Mouse (Mus musculus): ENCODE data around the gene Hspa4. TPM values are rescaled to one million over a fixed set of nuclear protein-coding genes. Genes with fewer than 3 reads are reported as not detected.
A peak's percentile ranks its signal among the peaks of the same experiment; 100 is the strongest.
"Not testable (repeated sequence)": the region's sequence is repeated elsewhere in the genome, so short reads cannot be mapped to it uniquely, and the experiment has no call there.

The Hspa4 gene
- polyA plus RNA-seq, 1 experiment from 2014 or later = 71.9 TPM

GRCm38 (mm10) chr11:53306965-53307364 lies 6.7 kb upstream of the Hspa4 start:
- H3K27me3 ChIP-seq = no peaks in the 10 kb centered on the region
- H3K4me1 ChIP-seq = peaks cover 20% of the 10 kb centered on the region
- no peak overlapping the region for H3K4me3 ChIP-seq (replicated peaks)
- no peaks in the 10 kb centered on the region for H3K36me3 ChIP-seq
- 42% methylated on average over 2 of the region's 2 CpGs for WGBS
- no peak for ATAC-seq (ENCODE audit: insufficient number of reproducible peaks, low FRiP score, low TSS enrichment, low read depth)
- H3K4me2 ChIP-seq (replicated peaks) = no peak overlapping the region
- no peaks in the 10 kb centered on the region for H3K9me3 ChIP-seq (replicated peaks)
- no peak overlapping the region for H3K9ac ChIP-seq
- 0 out of 2 replicates have a peak overlapping the region, but pooled peaks have one; percentile 60 for H3K27ac ChIP-seq (replicated peaks)

GRCm38 (mm10) chr11:53304044-53304840 lies 4.0 kb upstream of the Hspa4 start:
- no peak for ATAC-seq (ENCODE audit: insufficient number of reproducible peaks, low FRiP score, low TSS enrichment, low read depth)
- 79% methylated on average over 14 of the region's 14 CpGs for WGBS
- no peaks in the 10 kb centered on the region for H3K27me3 ChIP-seq

GRCm38 (mm10) chr11:53301167-53301515 lies 884 bp upstream of the Hspa4 start:
- Histone ChIP-seq H3K9me3 (replicated peaks) (no peaks in the 10 kb centered on the region), H3K27me3 (no peaks in the 10 kb centered on the region), H3K9ac (peak overlapping the region; percentile 90; the same call in 1 of the 2 replicates), H3K27ac (replicated peaks) (peak overlapping the region; percentile 99), H3K4me1 (peaks cover 26% of the 10 kb centered on the region), H3K4me2 (replicated peaks) (peak overlapping the region; percentile 60), H3K4me3 (replicated peaks) (peak overlapping the region; percentile 92), H3K36me3 (no peaks in the 10 kb centered on the region)
- ATAC-seq (ENCODE audit: insufficient number of reproducible peaks, low FRiP score, low TSS enrichment, low read depth) = no peak
- 48% methylated on average over 9 of the region's 9 CpGs for WGBS

More at GRCm38 (mm10) chr11:53304044-53304840, 4.0 kb upstream of the Hspa4 start:
- H3K27ac ChIP-seq (replicated peaks) = no peak overlapping the region
- H3K4me1 ChIP-seq = peaks cover 27% of the 10 kb centered on the region
- no peaks in the 10 kb centered on the region for H3K36me3 ChIP-seq
- no peak overlapping the region for H3K4me2 ChIP-seq (replicated peaks)
- no peak overlapping the region for H3K9ac ChIP-seq
- no peak overlapping the region for H3K4me3 ChIP-seq (replicated peaks)
- no peaks in the 10 kb centered on the region for H3K9me3 ChIP-seq (replicated peaks)

GRCm38 (mm10) chr11:53299551-53300329 lies 517 bp downstream of the Hspa4 start:
- peak; percentile 66; the same call in 1 of the 2 replicates for ATAC-seq (ENCODE audit: insufficient number of reproducible peaks, low FRiP score, low TSS enrichment, low read depth)
- Histone ChIP-seq H3K4me3 (replicated peaks) (peak overlapping the region; percentile 92), H3K36me3 (no peaks in the 10 kb centered on the region), H3K4me2 (replicated peaks) (peak overlapping the region; percentile 64), H3K4me1 (peaks cover 26% of the 10 kb centered on the region), H3K9ac (peak overlapping the region; percentile 90), H3K9me3 (replicated peaks) (no peaks in the 10 kb centered on the region), H3K27me3 (no peaks in the 10 kb centered on the region), H3K27ac (replicated peaks) (peak overlapping the region; percentile 99)
- WGBS = under 1% methylated on average over 80 of the region's 80 CpGs

GRCm38 (mm10) chr11:53297947-53298860 lies 2.1 kb downstream of the Hspa4 start:
- Histone ChIP-seq H3K9ac (no peak overlapping the region), H3K9me3 (replicated peaks) (no peaks in the 10 kb centered on the region), H3K4me2 (replicated peaks) (peak overlapping the region; percentile 64), H3K4me3 (replicated peaks) (peak overlapping the region; percentile 92), H3K4me1 (peaks cover 26% of the 10 kb centered on the region), H3K36me3 (peaks cover 7% of the 10 kb centered on the region), H3K27ac (replicated peaks) (no peak overlapping the region), H3K27me3 (no peaks in the 10 kb centered on the region)
- 85% methylated on average over 7 of the region's 7 CpGs for WGBS
- ATAC-seq (ENCODE audit: insufficient number of reproducible peaks, low FRiP score, low TSS enrichment, low read depth) = no peak

GRCm38 (mm10) chr11:53296880-53297279 lies 3.4 kb downstream of the Hspa4 start:
- Histone ChIP-seq H3K36me3 (peaks cover 8% of the 10 kb centered on the region), H3K9ac (no peak overlapping the region), H3K27ac (replicated peaks) (no peak overlapping the region), H3K4me3 (replicated peaks) (no peak overlapping the region), H3K4me2 (replicated peaks) (no peak overlapping the region), H3K9me3 (replicated peaks) (no peaks in the 10 kb centered on the region), H3K4me1 (peaks cover 26% of the 10 kb centered on the region), H3K27me3 (no peaks in the 10 kb centered on the region)
- 70% methylated on average over 4 of the region's 4 CpGs for WGBS
- no peak for ATAC-seq (ENCODE audit: insufficient number of reproducible peaks, low FRiP score, low TSS enrichment, low read depth)

- H3K27ac ChIP-seq (replicated peaks) = no peak overlapping the region
- no peak for ATAC-seq (ENCODE audit: insufficient number of reproducible peaks, low FRiP score, low TSS enrichment, low read depth)
- peaks cover 25% of the 10 kb centered on the region for H3K36me3 ChIP-seq
- WGBS = 84% methylated on average over 5 of the region's 5 CpGs
- H3K27me3 ChIP-seq = no peaks in the 10 kb centered on the region
- no peak overlapping the region for H3K4me3 ChIP-seq (replicated peaks)
- no peak overlapping the region for H3K4me2 ChIP-seq (replicated peaks)
- H3K4me1 ChIP-seq = peaks cover 18% of the 10 kb centered on the region
- H3K9me3 ChIP-seq (replicated peaks) = no peaks in the 10 kb centered on the region
- no peak overlapping the region for H3K9ac ChIP-seq
Observed at GRCm38 (mm10) chr11:53294441-53294840, 5.8 kb downstream of the Hspa4 start.

GRCm38 (mm10) chr11:53290871-53291270 lies 9.4 kb downstream of the Hspa4 start:
- H3K27me3 ChIP-seq = no peaks in the 10 kb centered on the region
- H3K9ac ChIP-seq = no peak overlapping the region
- H3K4me1 ChIP-seq = no peaks in the 10 kb centered on the region
- no peaks in the 10 kb centered on the region for H3K9me3 ChIP-seq (replicated peaks)
- no peak for ATAC-seq (ENCODE audit: insufficient number of reproducible peaks, low FRiP score, low TSS enrichment, low read depth)
- H3K4me2 ChIP-seq (replicated peaks) = no peak overlapping the region
- 88% methylated on average over 11 of the region's 11 CpGs for WGBS
- H3K4me3 ChIP-seq (replicated peaks) = no peak overlapping the region
- H3K27ac ChIP-seq (replicated peaks) = no peak overlapping the region
- peaks cover 60% of the 10 kb centered on the region for H3K36me3 ChIP-seq

GRCm38 (mm10) chr11:53290187-53290586 lies 10.1 kb downstream of the Hspa4 start:
- WGBS = 86% methylated on average over 2 of the region's 2 CpGs
- not testable (repeated sequence) for H3K9ac ChIP-seq; H3K27me3 ChIP-seq; ATAC-seq (ENCODE audit: insufficient number of reproducible peaks, low FRiP score, low TSS enrichment, low read depth); H3K4me1 ChIP-seq; H3K4me3 ChIP-seq (replicated peaks); H3K4me2 ChIP-seq (replicated peaks); H3K27ac ChIP-seq (replicated peaks); H3K9me3 ChIP-seq (replicated peaks)
- H3K36me3 ChIP-seq = peaks cover 67% of the 10 kb centered on the region

GRCm38 (mm10) chr11:53285885-53286284 lies 14.4 kb downstream of the Hspa4 start:
- no peaks in the 10 kb centered on the region for H3K27me3 ChIP-seq
- H3K27ac ChIP-seq (replicated peaks) = no peak overlapping the region
- H3K4me2 ChIP-seq (replicated peaks) = no peak overlapping the region
- 86% methylated on average over 6 of the region's 6 CpGs for WGBS
- H3K4me1 ChIP-seq = no peaks in the 10 kb centered on the region
- H3K36me3 ChIP-seq = peaks cover 84% of the 10 kb centered on the region
- H3K9me3 ChIP-seq (replicated peaks) = no peaks in the 10 kb centered on the region
- no peak overlapping the region for H3K4me3 ChIP-seq (replicated peaks)
- H3K9ac ChIP-seq = no peak overlapping the region
- ATAC-seq (ENCODE audit: insufficient number of reproducible peaks, low FRiP score, low TSS enrichment, low read depth) = no peak

- WGBS = 89% methylated on average over 4 of the region's 4 CpGs
- H3K36me3 ChIP-seq = peaks cover 57% of the 10 kb centered on the region
Observed at GRCm38 (mm10) chr11:53278411-53278810, 21.8 kb downstream of the Hspa4 start.

More at GRCm38 (mm10) chr11:53278411-53278810, 21.8 kb downstream of the Hspa4 start:
- H3K4me3 ChIP-seq (replicated peaks) = no peak overlapping the region
- H3K27me3 ChIP-seq = no peaks in the 10 kb centered on the region
- ATAC-seq (ENCODE audit: insufficient number of reproducible peaks, low FRiP score, low TSS enrichment, low read depth) = no peak
- no peak overlapping the region for H3K9ac ChIP-seq
- H3K27ac ChIP-seq (replicated peaks) = no peak overlapping the region
- H3K9me3 ChIP-seq (replicated peaks) = no peaks in the 10 kb centered on the region
- no peak overlapping the region for H3K4me2 ChIP-seq (replicated peaks)
- no peaks in the 10 kb centered on the region for H3K4me1 ChIP-seq

Measured in embryonic facial prominence, embryonic 15.5 days (tissue).